Mouse (Mus musculus) Patski (cell line): Measurements from ENCODE around the gene Rnf169. TPM values are rescaled to one million over a fixed set of nuclear protein-coding genes. Genes with fewer than 3 reads are reported as not detected.

Experiments
- ATAC-seq: fragments of 100-300 bp; one replicate; pipeline ENCODE4 v1.8.0; 2021
- CTCF ChIA-PET: fragments of 350-600 bp; sonication (Branson Sonifier 250); formaldehyde crosslinking; loops from one replicate; lab custom pipeline; 2022; ENCODE audit warnings: inconsistent platforms; lab: Charles Lee
- POLR2A ChIA-PET: fragments of 350-600 bp; sonication (Branson Sonifier 250); formaldehyde crosslinking; loops from one replicate; lab custom pipeline; 2022; ENCODE audit warnings: antibody characterized with exemption, inconsistent platforms; lab: Charles Lee
- DNase-seq: peaks from one replicate; pipeline ENCODE4 v3.0.0-alpha.2; 2011; ENCODE audit warnings: low read depth, low spot score
- H3K27me3 ChIP-seq: fragments of 371-371 bp; one replicate; pipeline ENCODE4 v1.5.1; 2021
- CTCF ChIP-seq: fragments of 100-300 bp; IDR thresholded peaks from one replicate; pipeline ENCODE4 v1.5.1; 2021
- in situ Hi-C: fragments of 300-500 bp; cut with MboI; formaldehyde crosslinking; loops from 3 replicates; pipeline ENCODE4 v1.11.1; 2018; ENCODE audit warnings: low pct_unique_long_range_greater_than_20kb, mixed read lengths
- polyA plus RNA-seq: library from polyadenylated mRNA; unstranded; gene quantifications from one replicate; pipeline ENCODE4 v1.2.3, GENCODE M21; 2021

Rnf169 gene
- polyA plus RNA-seq, 1 experiment from 2014 or later: 9.3 TPM

GRCm38 (mm10) chr7:99926916-99927714 is 53.1 kb downstream of the Rnf169 start:
- peak; percentile 81 for TF ChIP-seq CTCF
- ChIA-PET POLR2A (no interaction called here), CTCF (interaction anchor here (0.8 to 2.5 kb wide), 6 partner anchors 11 to 61 kb away, joined by 3 to 18 read pairs (median 6); partner anchors contain the start of gene Rnf169)
- H3K27me3 ChIP-seq: no peaks in the 10 kb centered on the region
- no peak for DNase-seq
- no peak for ATAC-seq
- in situ Hi-C loops: loop anchor here (10.0 kb wide), 1 partner anchor 58 kb away; the partner anchor contains the start of gene Rnf169

GRCm38 (mm10) chr7:99920416-99920815 is 59.8 kb downstream of the Rnf169 start:
- ATAC-seq (no peak), DNase-seq (no peak)
- ChIA-PET POLR2A (interaction anchor here (0.7 kb wide), 1 partner anchor 12 kb away, joined by 3 read pairs; no protein-coding TSS in a partner anchor), CTCF (interaction anchor here (1.2 to 4.0 kb wide), 2 partner anchors 33 to 60 kb away, joined by 3 to 17 read pairs; partner anchors contain the start of gene Rnf169)
- TF ChIP-seq CTCF: no peak
- no peaks in the 10 kb centered on the region for H3K27me3 ChIP-seq
- in situ Hi-C loops: loop anchor here (10.0 kb wide), 1 partner anchor 64 kb away; the partner anchor contains the start of gene Rnf169

- POLR2A ChIA-PET: no interaction called here
- CTCF ChIA-PET: no interaction called here
- in situ Hi-C loops: loop anchor here (10.0 kb wide), 1 partner anchor 65 kb away; the partner anchor contains the start of gene Rnf169
- no peaks in the 10 kb centered on the region for H3K27me3 ChIP-seq
- no peak for DNase-seq
- no peak for ATAC-seq
- no peak for TF ChIP-seq CTCF
These were observed 60.3 kb downstream of the Rnf169 start for GRCm38 (mm10) chr7:99919971-99920370.

- ChIA-PET CTCF (no interaction called here), POLR2A (no interaction called here)
- H3K27me3 ChIP-seq: no peaks in the 10 kb centered on the region
- no peak for TF ChIP-seq CTCF
- in situ Hi-C loops: no loop called here
- DNase-seq (no peak), ATAC-seq (no peak)
These were observed 61.1 kb downstream of the Rnf169 start for GRCm38 (mm10) chr7:99919164-99919563.

- ChIA-PET CTCF (interaction anchor here (1.1 to 1.6 kb wide), 2 partner anchors 10 to 13 kb away, joined by 3 to 6 read pairs; no protein-coding TSS in a partner anchor), POLR2A (no interaction called here)
- DNase-seq (no peak), ATAC-seq (no peak)
- no peak for TF ChIP-seq CTCF
- H3K27me3 ChIP-seq: no peaks in the 10 kb centered on the region
- in situ Hi-C loops: no loop called here
These were observed 62.9 kb downstream of the Rnf169 start for GRCm38 (mm10) chr7:99917320-99917844.

GRCm38 (mm10) chr7:99916741-99917319 is 63.4 kb downstream of the Rnf169 start:
- ATAC-seq (no peak), DNase-seq (no peak)
- no peaks in the 10 kb centered on the region for H3K27me3 ChIP-seq
- POLR2A ChIA-PET: no interaction called here
- CTCF ChIA-PET: interaction anchor here (1.1 to 1.6 kb wide), 2 partner anchors 9 to 12 kb away, joined by 3 to 6 read pairs; no protein-coding TSS in a partner anchor
- no peak for TF ChIP-seq CTCF
- in situ Hi-C loops: no loop called here

- POLR2A ChIA-PET: no interaction called here
- no peak for ATAC-seq
- in situ Hi-C loops: no loop called here
- TF ChIP-seq CTCF: no peak
- H3K27me3 ChIP-seq: no peaks in the 10 kb centered on the region
- CTCF ChIA-PET: interaction anchor here (1.6 kb wide), 1 partner anchor 11 kb away, joined by 6 read pairs; no protein-coding TSS in a partner anchor
- no peak for DNase-seq
These were observed 64.7 kb downstream of the Rnf169 start for GRCm38 (mm10) chr7:99915511-99915910.

GRCm38 (mm10) chr7:99914316-99914715 is 65.9 kb downstream of the Rnf169 start:
- CTCF ChIA-PET: interaction anchor here (0.8 kb wide), 1 partner anchor 74 kb away, joined by 4 read pairs; no protein-coding TSS in a partner anchor
- in situ Hi-C loops: no loop called here
- DNase-seq (no peak), ATAC-seq (no peak)
- no peak for TF ChIP-seq CTCF
- no peaks in the 10 kb centered on the region for H3K27me3 ChIP-seq
- POLR2A ChIA-PET: no interaction called here

- in situ Hi-C loops: no loop called here
- no peaks in the 10 kb centered on the region for H3K27me3 ChIP-seq
- no peak for DNase-seq
- ChIA-PET POLR2A (no interaction called here), CTCF (no interaction called here)
- no peak for ATAC-seq
- no peak for TF ChIP-seq CTCF
These were observed 69.2 kb downstream of the Rnf169 start for GRCm38 (mm10) chr7:99911038-99911437.

GRCm38 (mm10) chr7:99907463-99907862 is 72.8 kb downstream of the Rnf169 start:
- TF ChIP-seq CTCF: no peak

More at GRCm38 (mm10) chr7:99907463-99907862, 72.8 kb downstream of the Rnf169 start:
- ChIA-PET POLR2A (no interaction called here), CTCF (interaction anchor here (1.1 kb wide), 1 partner anchor 10 kb away, joined by 3 read pairs; no protein-coding TSS in a partner anchor)
- DNase-seq (no peak), ATAC-seq (no peak)
- no peaks in the 10 kb centered on the region for H3K27me3 ChIP-seq
- in situ Hi-C loops: no loop called here
